Mouse (Mus musculus) kidney, adult 8-10 months (tissue): ENCODE results near the gene Rheb.
A peak's percentile ranks its signal among the peaks of the same experiment; 100 is the strongest.
"Not testable (repeated sequence)": the region's sequence is repeated elsewhere in the genome, so short reads cannot be mapped to it uniquely, and the experiment has no call there.

Source experiments
- DNase-seq, 2 experiments: peaks; one replicate each; pipeline ENCODE4 v3.0.0; 2022

Gene Rheb

DNA sequence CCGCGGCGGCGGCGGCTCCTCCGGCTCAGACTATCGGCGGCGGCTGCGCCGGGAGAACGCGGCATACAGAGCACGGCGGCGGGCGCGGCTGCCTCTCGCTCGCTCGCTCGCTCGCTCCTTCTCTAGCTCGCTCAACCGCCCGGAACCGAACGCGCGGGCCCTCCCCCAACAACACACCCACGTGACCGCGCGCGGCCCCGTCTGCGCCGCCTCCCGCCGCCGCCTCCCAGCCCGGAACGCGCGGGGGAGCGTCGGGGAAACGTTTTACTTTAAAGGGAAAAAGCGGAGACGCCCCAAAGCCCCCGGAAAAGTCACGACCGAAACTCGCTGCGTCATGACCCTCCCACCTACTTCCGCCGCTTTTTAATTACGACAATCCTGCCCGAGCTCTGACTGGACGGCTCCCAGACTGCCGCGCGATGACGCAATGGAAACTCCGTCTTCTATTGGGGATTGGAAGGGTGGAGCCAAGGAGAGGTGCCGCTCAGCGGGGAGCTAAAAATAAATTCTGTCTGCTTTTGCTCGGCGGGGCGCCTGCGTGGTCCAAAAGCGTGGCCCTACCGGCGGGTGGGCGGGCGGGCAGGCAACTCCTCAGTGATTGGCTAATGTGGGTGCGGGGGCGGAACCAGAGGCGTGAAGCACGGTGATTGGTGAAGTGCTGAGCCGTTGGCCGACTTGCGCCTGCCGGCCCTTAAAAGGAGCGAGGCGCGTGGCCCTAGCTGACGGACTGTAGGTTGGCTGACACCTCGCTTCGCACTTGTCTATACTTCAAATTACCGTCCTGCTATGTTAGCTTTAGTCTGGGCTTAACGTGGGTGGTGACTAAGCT lies at the start of gene Rheb:
Gene Rheb, minus strand, starts transcription at position 351 of the 829 bp plus-strand sequence.
- peak; percentile 99 for DNase-seq

DNA sequence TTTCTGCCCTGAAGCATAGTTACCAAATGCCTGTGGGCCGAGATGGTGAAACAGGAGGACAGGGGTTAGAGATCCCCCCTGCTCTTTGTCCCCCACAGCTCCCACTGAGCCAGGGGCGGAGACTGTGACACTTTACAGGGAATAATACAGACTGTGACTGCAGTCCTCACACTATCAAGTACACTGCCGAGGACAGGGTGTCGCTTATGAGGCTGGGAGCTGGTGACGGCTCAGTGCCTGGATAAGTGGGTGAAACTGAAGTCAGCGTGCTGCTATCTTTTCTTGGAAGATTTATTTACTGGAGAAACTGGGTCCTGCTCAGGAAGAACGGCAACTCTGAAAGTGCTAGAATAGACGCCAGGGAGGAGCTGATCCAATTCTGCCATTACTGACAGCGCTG lies 47.4 kb upstream of the Rheb start:
- DNase-seq = no peak

DNA sequence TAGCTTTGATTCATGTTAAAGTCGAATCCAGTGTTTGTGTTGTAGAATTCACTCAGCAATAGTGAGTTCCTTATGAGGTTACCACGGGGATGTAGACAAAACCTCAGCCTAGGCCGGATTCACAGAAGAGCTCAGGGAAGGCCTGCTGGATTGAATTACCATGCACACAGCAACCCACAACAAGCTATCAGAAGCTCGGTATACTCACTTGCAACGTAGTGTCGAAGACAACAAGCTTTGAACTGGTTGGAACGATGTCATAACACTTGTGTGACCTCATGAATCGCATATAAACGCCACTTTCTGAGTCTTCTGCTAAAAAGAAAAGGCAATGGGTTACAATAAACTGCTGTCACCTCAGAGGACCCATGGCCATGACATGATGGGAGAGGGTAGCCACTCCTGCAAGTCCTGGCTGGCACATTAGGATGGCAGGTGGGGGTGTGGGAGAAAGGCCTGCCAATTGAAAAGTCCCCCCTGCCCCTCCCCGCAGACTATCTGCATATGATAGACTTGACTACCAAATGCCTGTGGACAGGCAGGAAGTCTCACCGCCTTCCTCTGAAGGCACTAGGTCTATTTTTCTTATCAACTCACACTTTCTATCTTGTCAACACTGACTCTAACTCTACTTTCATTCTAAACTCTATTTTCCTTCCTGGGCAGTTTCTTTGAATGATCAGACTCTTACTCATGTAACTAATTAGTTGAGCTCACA lies 46.6 kb upstream of the Rheb start:
- DNase-seq = no peak

DNA sequence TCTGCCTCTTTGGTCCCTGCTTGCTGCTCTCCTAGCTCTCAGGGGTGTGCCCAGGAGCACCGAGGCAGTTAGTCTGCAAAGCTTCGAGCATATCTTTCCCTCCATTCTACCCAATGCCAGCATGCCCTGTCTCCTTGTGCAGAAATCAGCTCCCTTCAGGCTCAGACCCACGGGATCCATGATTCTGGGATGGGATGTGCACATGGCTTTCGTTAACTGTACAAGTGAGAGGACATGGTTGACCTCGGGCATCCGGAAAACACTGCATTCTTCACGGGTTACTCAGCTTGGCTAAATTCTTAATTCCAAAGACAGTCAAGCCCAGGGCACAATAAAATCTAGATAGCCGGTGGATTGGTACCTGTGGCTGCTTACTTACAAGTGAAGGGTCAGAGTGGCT lies 44.8 kb upstream of the Rheb start:
- DNase-seq = no peak

DNA sequence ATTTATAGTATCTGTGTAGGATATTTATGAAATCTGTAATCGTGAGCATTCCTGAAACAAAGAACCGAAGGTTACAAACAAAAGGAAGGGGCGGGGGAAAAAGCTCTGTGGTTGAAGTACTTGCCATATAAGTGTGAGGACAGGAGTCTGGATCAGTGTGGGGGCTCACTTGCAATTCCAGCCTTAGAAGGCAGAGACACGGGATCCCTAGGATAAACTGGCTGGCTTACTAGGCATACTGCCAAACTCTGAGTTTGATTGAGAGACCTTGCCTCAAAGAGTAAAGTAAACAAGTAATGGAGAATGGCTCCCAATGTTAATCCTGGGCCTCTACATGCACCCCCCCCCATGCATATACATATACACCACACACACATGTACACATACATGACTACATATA lies 36.3 kb upstream of the Rheb start:
- DNase-seq = no peak

DNA sequence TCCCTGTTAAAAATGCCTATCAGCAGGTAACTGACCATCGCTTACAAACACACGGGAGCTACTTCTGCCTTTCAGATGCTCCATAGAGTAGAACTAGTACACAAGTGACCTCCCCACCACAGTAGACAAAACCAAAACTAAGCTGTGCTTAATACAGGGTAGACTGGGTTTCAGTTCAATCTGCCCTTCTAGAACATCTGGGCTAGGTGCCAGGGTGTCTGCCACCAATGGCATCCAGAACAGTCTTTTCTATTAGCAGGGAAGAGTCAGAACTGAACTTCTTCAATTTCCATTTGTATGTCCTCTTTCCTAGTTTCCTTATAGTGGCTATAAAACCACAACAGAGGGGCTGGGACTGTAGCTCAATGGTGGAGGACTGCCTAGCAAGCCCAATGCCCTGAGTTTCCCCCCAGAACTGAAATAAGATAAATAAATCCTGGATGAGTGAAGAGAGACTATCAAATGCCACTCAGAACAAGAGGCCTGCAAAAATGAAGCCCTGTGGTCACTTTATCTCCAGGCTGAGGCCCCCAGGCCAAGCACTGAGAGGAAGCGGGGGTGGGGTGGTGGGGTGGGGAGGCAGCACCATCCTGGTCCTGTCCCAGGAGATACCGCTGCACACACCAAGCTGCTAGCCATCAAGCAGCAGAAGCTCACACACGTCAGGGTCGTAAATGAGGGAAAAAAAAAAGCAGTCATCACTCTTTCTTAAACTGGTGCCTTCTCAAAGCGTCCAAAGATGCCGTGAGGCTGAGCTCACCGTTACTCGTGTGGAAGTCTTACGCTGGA lies 35.6 kb upstream of the Rheb start:
- DNase-seq = no peak

DNA sequence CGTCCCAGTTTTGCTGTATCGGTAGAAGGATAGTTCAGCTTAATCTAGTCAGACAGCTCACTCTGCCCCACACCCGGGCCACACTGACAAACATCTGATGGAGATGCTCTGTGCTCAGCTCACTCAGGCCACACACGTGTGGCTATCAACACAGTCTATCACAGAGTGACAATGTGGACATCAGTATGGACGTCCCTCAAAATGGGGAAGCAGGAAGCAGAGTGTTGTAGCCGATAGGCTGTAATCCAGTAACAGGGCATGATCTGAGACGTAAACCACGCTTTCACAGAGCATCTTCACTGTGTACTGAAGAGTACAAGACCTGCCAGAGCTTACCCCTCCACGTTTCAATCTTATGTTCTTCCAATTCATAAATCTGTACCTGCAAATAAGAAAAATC lies 34.2 kb upstream of the Rheb start:
- DNase-seq = no peak

DNA sequence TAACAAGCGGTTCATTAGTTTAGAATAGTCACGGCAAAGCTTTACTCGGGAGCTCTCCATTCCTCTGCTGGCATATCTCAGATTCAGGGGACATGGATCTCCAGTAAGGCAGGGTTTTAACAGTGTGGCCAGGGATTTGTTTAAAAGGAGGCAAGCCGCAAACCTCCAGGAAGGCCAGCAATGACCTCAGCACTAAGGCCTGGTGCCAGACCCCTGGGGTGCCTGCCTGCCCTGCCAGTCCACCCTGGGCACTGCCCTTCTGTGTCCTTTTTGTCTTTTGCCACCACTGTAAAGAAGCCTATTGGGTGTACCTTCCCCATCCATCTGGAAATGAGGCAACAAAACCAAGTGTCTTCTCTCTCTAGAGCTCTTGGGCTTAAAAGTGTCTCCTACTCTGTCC lies 31.7 kb upstream of the Rheb start:
- DNase-seq = no peak

DNA sequence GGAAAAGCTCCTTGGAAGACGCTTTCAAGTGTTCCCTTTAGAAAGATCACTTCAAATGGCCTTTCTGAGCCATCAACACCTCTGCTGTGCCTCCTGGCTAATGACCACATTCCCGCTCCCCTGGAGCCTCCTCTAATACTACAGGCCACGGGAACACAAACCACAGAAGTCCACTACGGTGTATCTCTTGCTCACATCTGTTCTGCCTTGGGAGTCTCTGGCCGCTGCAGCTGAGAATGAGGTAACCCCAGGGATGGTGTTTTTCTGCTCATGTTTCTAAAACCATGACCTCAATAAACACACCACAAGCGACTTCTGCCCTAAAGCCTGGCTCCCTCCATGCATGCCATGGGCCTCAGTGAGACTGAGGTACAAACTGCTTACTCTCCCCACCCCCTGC lies 30.8 kb upstream of the Rheb start:
- no peak for DNase-seq

DNA sequence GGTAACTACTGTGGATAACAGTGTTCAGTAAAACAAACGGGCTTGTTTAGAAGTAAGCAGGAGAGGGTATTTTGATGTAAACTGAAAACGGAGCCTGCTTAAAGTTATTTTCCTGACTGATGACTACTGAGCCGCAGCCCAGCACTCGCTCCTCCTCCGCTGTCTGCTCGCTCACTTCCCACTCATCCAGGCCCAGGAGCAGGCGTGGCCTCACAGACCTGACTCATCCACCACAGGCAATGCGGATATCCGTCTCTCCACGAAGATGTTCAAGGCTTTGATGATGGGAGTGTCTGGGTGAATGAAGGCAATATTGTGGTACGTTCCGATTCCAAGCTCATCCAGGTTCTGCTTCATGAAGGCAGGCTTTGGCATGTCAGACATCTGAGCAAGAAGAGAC lies 28.9 kb upstream of the Rheb start:
- no peak for DNase-seq

DNA sequence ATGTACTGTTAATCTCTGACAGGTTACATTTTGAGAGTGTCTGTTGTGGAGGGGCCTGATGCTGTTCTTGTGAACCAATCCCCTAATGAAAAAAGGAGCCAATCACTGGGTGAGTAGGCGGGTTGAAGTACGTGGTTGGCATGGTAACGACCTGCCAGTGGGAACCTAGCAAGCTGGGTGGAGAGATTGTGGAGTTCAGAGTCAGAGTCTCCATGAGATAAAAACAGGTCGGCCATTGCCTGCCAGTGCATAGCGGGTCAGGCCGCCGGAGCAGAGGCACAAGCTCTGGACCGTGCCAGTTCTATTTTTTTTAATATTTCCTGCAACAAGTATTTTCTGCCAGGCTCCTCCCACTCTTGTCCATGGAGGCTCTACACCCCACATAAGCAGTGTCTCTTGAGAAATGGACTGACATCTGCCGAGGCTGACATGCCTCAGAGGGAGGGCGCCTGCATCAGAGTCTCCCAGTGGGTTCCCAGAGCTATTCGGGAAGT lies 27.4 kb upstream of the Rheb start:
- DNase-seq = no peak

DNA sequence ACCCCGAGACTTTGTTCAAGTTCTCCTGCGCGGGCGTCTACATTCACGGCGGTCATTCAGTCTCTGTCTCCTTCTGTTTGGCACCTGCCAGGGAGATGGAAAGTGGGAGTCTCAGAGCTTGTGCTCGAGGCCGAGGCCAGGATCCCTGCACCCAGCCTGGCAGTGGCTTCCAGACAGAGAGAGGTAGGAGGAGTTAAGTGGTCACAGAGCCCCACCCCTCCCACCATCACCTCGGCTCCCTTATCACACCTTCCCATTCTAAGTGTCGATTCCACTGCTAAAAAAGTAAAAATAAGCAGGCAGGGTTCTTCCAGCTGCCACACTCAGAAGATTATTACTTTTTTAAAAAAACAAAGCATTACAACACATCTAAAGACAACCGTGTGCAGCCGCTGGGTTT lies 21.4 kb upstream of the Rheb start:
- no peak for DNase-seq

DNA sequence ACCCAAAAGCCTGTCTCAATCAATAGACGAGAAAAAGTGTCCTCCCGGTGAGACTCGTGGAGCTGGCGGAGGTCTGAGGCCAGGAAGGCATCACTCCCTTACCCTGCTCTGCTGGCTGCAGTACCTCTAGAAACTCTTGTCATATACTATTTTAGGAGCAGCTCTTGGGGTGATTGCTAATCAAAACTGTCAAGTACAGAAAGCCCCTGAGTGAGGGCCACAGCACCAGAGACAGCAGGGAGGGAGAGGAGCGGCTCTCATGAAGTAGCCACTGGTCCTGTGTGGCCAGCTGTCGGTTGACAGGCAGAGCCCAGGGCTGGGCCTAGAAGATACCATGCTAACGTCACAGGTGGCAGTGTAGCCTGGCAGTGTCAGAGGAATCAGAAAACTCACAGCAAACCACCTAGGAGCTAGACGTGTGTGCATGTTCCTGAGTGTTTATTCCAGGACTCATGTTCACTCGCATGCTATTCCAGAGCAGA lies 19.1 kb upstream of the Rheb start:
- DNase-seq = no peak

DNA sequence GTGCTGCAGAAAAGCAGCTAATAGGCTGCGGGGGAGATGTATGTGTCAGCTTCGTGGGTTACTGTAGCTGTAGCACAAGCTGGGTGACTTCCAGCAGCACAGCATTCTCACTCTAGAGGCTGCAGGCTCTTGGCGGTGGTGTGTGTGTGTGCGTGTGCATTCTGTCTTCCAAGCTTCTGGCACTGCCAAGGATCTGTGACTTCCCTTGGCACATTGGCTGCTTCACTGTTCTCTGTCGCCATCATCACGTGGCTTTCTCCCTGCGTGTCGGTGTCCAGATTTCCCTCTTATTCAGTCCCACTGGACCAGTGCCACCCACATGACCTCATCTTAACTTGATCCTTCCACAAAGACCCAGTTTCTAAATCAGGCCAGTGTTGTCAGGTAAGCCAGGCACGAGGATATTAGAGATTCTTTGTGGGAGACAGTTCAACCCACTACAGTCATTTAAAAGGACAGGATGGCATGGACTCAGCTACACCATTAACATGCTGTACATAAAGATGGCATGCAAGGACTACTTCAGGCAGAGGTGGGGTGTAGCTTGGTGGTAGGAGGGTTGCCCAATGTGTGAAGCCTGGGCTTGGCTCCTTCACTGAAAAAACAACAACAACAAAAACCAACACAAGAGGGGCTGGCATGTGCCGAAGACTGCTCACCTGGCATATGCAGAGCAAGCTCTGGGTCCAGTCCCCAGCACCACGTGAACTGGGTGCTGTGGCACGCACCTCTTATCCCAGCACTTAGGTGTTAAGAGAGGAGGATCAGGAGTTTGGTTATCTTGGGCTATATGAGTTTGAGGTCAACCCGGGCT lies 18.4 kb upstream of the Rheb start:
- DNase-seq = no peak

DNA sequence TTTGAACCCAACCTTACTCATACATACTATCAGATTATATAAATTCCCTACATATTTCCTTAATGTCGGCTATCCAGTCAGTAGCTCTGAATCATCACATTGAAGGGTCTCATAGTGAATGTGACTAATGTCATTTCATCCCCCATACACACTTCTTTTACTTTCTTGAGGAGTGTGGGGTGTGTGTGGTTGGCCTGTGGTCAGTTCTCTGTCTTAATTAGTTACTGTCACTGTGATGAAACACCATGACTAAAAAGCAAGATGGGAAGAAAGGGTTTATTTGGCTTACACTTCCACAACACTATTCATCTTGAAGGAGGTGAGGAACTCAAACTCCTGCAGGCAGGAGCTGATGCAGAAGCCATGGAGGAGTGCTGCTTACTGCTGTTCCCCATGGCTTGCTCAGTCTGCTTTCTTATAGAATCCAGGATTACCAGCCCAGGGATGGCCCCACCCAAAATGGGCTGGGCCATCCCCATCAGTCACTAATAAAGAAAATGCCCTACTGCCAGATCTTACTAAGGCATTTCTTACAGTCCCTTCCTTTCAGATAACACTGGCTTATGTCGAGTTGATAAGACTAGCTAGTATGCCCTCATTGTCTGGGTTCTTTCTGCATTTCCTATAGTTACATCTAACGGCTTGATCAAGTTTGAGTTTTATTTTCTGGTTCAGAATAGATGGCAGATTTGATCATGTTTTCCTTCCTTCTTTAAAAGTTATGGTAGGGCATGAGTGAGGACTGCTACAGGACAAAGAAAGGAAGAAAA lies 17.5 kb upstream of the Rheb start:
- no peak for DNase-seq

DNA sequence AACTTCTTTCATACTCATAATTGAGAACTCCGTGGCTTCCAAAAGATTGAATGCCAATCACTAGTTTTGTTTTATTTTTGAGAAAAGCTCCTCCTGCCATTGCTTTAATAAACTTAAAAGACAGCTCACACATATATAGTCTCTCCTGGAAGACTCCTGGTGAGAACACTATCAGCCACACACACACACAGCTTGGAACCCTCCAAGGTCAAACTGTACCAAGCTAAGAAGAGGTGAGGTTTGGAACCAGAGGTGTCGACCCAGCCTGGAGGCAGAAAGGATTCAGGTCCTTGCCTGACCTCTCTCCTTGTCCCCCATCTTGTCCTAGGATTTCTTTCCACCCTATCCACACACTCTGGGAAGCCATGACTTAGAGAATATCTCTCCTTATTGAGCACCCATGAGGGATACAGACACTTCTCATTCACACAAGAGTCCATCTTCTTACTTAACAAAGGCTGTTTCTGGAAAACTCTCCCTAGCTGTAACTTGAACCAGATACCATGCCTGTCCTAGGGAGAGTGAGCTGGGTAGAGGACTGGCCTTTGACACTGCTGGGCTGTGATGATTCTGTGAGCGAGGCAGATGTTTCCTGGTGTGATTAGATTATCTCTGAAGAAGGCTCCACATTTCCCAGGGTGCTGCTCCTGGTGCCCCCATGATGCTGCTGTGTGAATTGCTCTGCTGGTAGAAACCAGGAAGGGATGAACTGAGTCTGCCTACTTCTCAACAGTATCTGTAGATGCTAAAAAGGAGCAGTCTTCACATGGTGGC lies 12.6 kb upstream of the Rheb start:
- DNase-seq = no peak

DNA sequence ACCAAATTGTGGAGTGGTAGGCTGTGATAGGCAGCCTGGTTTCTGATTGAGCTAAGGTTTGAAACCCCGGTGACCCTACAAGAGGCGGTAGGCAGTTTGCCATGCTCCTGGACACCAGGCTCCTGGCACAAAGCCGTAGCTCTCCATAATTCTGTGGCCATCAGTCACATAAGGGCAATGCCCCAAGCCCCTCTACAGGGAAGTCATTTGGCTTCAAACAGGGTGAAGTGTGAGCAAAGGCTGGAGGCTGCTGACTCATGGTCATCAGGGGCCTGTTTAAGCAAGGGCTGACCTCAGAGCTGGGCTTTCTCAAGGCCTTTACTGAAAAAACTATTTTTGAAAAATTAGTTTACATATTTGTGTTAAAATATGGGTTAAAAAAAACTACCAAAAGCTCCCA lies 11.8 kb upstream of the Rheb start:
- no peak for DNase-seq

DNA sequence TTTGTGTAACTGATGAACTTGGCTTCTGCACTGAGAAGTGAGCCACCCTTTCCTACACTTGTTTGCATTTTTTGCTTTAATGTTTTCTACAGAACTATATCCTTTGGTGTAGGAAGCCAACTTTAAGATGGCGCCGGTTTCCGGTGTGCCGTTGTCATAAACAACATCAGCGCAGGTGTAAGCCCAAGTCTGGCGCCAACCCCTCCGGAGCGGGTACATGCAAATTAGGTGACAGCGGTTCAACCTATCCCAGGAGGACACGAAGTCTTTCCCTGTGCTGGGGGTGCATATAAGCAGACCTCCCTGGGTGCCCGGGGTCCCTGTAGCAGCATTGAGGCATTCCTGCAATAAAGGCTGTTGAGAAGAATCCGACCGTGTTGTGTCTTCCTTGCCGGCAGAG lies 5.8 kb upstream of the Rheb start:
- not testable (repeated sequence) for DNase-seq

DNA sequence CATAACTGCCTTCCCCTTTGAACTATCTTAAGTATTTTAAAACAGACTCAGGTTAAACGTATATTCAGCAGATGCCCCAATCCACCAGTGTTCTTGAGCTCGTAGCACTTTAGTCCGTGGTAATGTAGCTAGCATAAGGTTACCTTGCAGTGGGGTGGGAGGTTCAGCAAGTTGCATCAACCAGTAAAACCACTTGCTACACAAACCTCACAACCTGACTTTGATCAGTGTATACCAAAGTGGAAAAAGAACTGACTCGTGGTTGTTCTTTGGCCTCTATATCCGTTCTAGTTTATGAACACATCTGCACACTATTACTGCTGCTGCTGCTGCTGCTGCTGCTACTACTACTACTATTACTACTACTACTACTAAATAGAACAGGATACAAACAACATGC lies 1.4 kb upstream of the Rheb start:
- no peak for DNase-seq

DNA sequence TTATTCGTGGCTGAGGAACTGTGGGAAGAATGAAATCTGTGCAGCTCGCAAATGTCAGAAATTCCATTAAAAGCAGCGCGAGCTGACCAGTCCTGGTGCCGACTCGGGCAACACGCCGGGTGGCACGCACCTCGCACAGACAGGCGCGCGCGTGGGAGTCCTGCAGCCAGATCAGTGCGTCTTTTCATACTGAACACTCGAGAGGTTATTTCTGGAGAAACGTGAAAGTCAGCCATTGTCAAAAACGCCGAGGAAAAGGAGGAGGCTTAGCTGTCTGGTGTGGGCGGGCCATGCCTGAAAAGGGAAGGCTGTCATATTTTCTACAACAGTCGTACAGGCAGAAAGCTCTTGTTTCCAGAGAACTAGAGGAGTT lies 665 bp upstream of the Rheb start:
- no peak for DNase-seq
